Comparison of ENCODE assay signal across 22 mouse cellular contexts in genomic region chr12:83483653-83484052, GRCm38 (mm10). TPM values are rescaled to one million over a fixed set of nuclear protein-coding genes. Genes with fewer than 3 reads are reported as not detected.
DNase-seq lines count a peak whose midpoint lies in the region; ATAC-seq and TF ChIP-seq lines count a peak whose summit lies in the region.
"Had no signal": no experiment of that assay in that cellular context is flagged by ENCODE, and none has a peak within 500 bp of the region (broad histone marks: within the 10 kb centered on the region; RNA-seq: fewer than 3 reads in every experiment).

No protein-coding gene starts in this region.

- DNase-seq in heart, postnatal 4 days, result peak; percentile 33
- DNase-seq: adrenal gland, postnatal 25 days; cerebellum, adult 8-10 months; cerebellum, postnatal 36 days; embryo, embryonic 11 days; gastrocnemius, postnatal 36 days; kidney, adult 2 months; kidney, postnatal 10 days; lung, adult 18-20 months; lung, postnatal 14 days; retina, postnatal 1 day; right cerebral cortex, postnatal 25 days; thymus, postnatal 14 days had no signal

- no peaks in the 10 kb centered on the region for H3K9me3 ChIP-seq in intestine, postnatal 0 days (ENCODE audit: control insufficient read depth)
- no peaks in the 10 kb centered on the region for H3K9me3 ChIP-seq in intestine, embryonic 16.5 days (ENCODE audit: control insufficient read depth, low read length)
- H3K9me3 ChIP-seq in heart, embryonic 11.5 days (replicated peaks; ENCODE audit: control insufficient read depth, low read length), result no peaks in the 10 kb centered on the region
- H3K9me3 ChIP-seq in heart, embryonic 13.5 days, result 0 out of 2 replicates have a peak, but pooled peaks cover 4% of the 10 kb centered on the region
- H3K9me3 ChIP-seq in kidney, embryonic 14.5 days (ENCODE audit: control insufficient read depth, low read length), result no peaks in the 10 kb centered on the region
- H3K9me3 ChIP-seq in neural tube, embryonic 15.5 days (replicated peaks), result no peaks in the 10 kb centered on the region
- H3K9me3 ChIP-seq: forebrain, embryonic 13.5 days; neural tube, embryonic 12.5 days had no signal

- H3K36me3 ChIP-seq in intestine, postnatal 0 days (ENCODE audit: control insufficient read depth, insufficient read depth), result no peaks in the 10 kb centered on the region
- H3K36me3 ChIP-seq in intestine, embryonic 16.5 days (ENCODE audit: control insufficient read depth, insufficient read depth, low read length), result no peaks in the 10 kb centered on the region
- H3K36me3 ChIP-seq in heart, embryonic 11.5 days (ENCODE audit: control insufficient read depth, insufficient read depth, low read length), result no peaks in the 10 kb centered on the region
- 0 out of 2 replicates have a peak, but pooled peaks cover 3% of the 10 kb centered on the region for H3K36me3 ChIP-seq in heart, embryonic 13.5 days
- no peaks in the 10 kb centered on the region for H3K36me3 ChIP-seq in kidney, embryonic 14.5 days (ENCODE audit: control insufficient read depth, insufficient read depth, low read length)
- no peaks in the 10 kb centered on the region for H3K36me3 ChIP-seq in neural tube, embryonic 15.5 days
- H3K36me3 ChIP-seq: neural tube, embryonic 12.5 days had no signal

- no peaks in the 10 kb centered on the region for H3K4me1 ChIP-seq in intestine, postnatal 0 days (replicated peaks; ENCODE audit: control insufficient read depth, insufficient read depth, low read length)
- H3K4me1 ChIP-seq in intestine, embryonic 16.5 days (ENCODE audit: control insufficient read depth, insufficient read depth, low read length), result peaks cover 11% of the 10 kb centered on the region
- H3K4me1 ChIP-seq in heart, embryonic 11.5 days (ENCODE audit: control insufficient read depth, insufficient read depth, low read length), result peaks cover 19% of the 10 kb centered on the region
- peaks cover 49% of the 10 kb centered on the region for H3K4me1 ChIP-seq in heart, embryonic 13.5 days
- peaks cover 18% of the 10 kb centered on the region; the same call in 1 of the 2 replicates for H3K4me1 ChIP-seq in kidney, embryonic 14.5 days (ENCODE audit: control insufficient read depth, insufficient read depth, low read length)
- peaks cover 24% of the 10 kb centered on the region for H3K4me1 ChIP-seq in neural tube, embryonic 15.5 days

- 52% methylated on average over 5 of the region's 5 CpGs for WGBS in intestine, postnatal 0 days
- WGBS in intestine, embryonic 16.5 days, result 43% methylated on average over 5 of the region's 5 CpGs
- WGBS in heart, embryonic 11.5 days (ENCODE audit: insufficient replicate concordance), result 26% methylated on average over 5 of the region's 5 CpGs
- 24% methylated on average over 5 of the region's 5 CpGs for whole genome bisulfite sequencing in heart, embryonic 13.5 days
- 64% methylated on average over 5 of the region's 5 CpGs for WGBS in kidney, embryonic 14.5 days
- WGBS in neural tube, embryonic 15.5 days, result 71% methylated on average over 5 of the region's 5 CpGs

- no peak overlapping the region for H3K4me3 ChIP-seq in intestine, postnatal 0 days (ENCODE audit: low read depth, low read length)
- no peak overlapping the region for H3K4me3 ChIP-seq in intestine, embryonic 16.5 days (ENCODE audit: low read length)
- H3K4me3 ChIP-seq in heart, embryonic 11.5 days (ENCODE audit: low read depth, low read length), result 0 out of 2 replicates have a peak overlapping the region, but pooled peaks have one; percentile 3
- peak overlapping the region; percentile 23 for H3K4me3 ChIP-seq in heart, embryonic 13.5 days
- H3K4me3 ChIP-seq in kidney, embryonic 14.5 days (ENCODE audit: low read length), result no peak overlapping the region
- no peak overlapping the region for H3K4me3 ChIP-seq in neural tube, embryonic 15.5 days (replicated peaks)
- H3K4me3 ChIP-seq: neural tube, embryonic 12.5 days had no signal

- no peak overlapping the region for H3K9ac ChIP-seq in intestine, postnatal 0 days (ENCODE audit: low read depth, low read length)
- H3K9ac ChIP-seq in intestine, embryonic 16.5 days (ENCODE audit: low read depth, low read length), result no peak overlapping the region
- peak overlapping the region; percentile 46; the same call in 1 of the 2 replicates for H3K9ac ChIP-seq in heart, embryonic 11.5 days (ENCODE audit: low read depth, low read length)
- 0 out of 2 replicates have a peak overlapping the region, but pooled peaks have one; percentile 28 for H3K9ac ChIP-seq in heart, embryonic 13.5 days
- no peak overlapping the region for H3K9ac ChIP-seq in kidney, embryonic 14.5 days (ENCODE audit: low read depth, low read length)
- H3K9ac ChIP-seq in neural tube, embryonic 15.5 days (replicated peaks), result no peak overlapping the region
- H3K9ac ChIP-seq: forebrain, embryonic 13.5 days; neural tube, embryonic 12.5 days had no signal

- H3K27me3 ChIP-seq in intestine, postnatal 0 days (replicated peaks; ENCODE audit: control insufficient read depth, insufficient read depth, low read length), result no peaks in the 10 kb centered on the region; the same call in 1 of the 2 replicates
- no peaks in the 10 kb centered on the region for H3K27me3 ChIP-seq in intestine, embryonic 16.5 days (replicated peaks; ENCODE audit: control insufficient read depth, insufficient read depth, low read length)
- no peaks in the 10 kb centered on the region for H3K27me3 ChIP-seq in heart, embryonic 11.5 days (ENCODE audit: control insufficient read depth, insufficient read depth, low read length)
- peaks cover 6% of the 10 kb centered on the region; the same call in 1 of the 2 replicates for H3K27me3 ChIP-seq in heart, embryonic 13.5 days (replicated peaks)
- H3K27me3 ChIP-seq in kidney, embryonic 14.5 days (ENCODE audit: control insufficient read depth, insufficient read depth, low read length), result no peaks in the 10 kb centered on the region
- H3K27me3 ChIP-seq in neural tube, embryonic 15.5 days (replicated peaks), result no peaks in the 10 kb centered on the region
- H3K27me3 ChIP-seq: neural tube, embryonic 12.5 days had no signal

- TF ChIP-seq CTCF in intestine, postnatal 0 days (IDR thresholded peaks at IDR 0.05; ENCODE audit: low read depth), result 0 out of 2 replicates have a peak, but pooled peaks have one; percentile 2

- H3K27ac ChIP-seq in intestine, postnatal 0 days (ENCODE audit: low read depth, low read length), result no peak overlapping the region
- H3K27ac ChIP-seq in intestine, embryonic 16.5 days (ENCODE audit: low read length), result no peak overlapping the region
- H3K27ac ChIP-seq in heart, embryonic 11.5 days (ENCODE audit: low read depth, low read length), result peak overlapping the region; percentile 89
- H3K27ac ChIP-seq in heart, embryonic 13.5 days (replicated peaks), result peak overlapping the region; percentile 93
- H3K27ac ChIP-seq in kidney, embryonic 14.5 days (ENCODE audit: low read depth, low read length), result no peak overlapping the region
- H3K27ac ChIP-seq in neural tube, embryonic 15.5 days (replicated peaks), result no peak overlapping the region
- H3K27ac ChIP-seq: forebrain, embryonic 13.5 days; neural tube, embryonic 12.5 days had no signal

- H3K4me2 ChIP-seq in intestine, postnatal 0 days (replicated peaks; ENCODE audit: low read depth), result no peak overlapping the region
- no peak overlapping the region for H3K4me2 ChIP-seq in intestine, embryonic 16.5 days (ENCODE audit: low read depth, low read length)
- peak overlapping the region; percentile 82 for H3K4me2 ChIP-seq in heart, embryonic 11.5 days
- peak overlapping the region; percentile 97 for H3K4me2 ChIP-seq in heart, embryonic 13.5 days
- H3K4me2 ChIP-seq in kidney, embryonic 14.5 days (replicated peaks; ENCODE audit: low read depth, low read length), result no peak overlapping the region
- H3K4me2 ChIP-seq in neural tube, embryonic 15.5 days, result no peak overlapping the region
- H3K4me2 ChIP-seq: midbrain, embryonic 11.5 days had no signal

- ATAC-seq in intestine, postnatal 0 days, result no peak
- ATAC-seq in intestine, embryonic 16.5 days, result no peak
- no peak for ATAC-seq in heart, embryonic 11.5 days (replicated peaks; ENCODE audit: insufficient number of reproducible peaks, low FRiP score, low TSS enrichment)
- ATAC-seq in heart, embryonic 13.5 days (ENCODE audit: extremely low read depth, insufficient number of reproducible peaks, low FRiP score, low TSS enrichment), result no peak
- ATAC-seq in kidney, embryonic 14.5 days (ENCODE audit: low FRiP score, low TSS enrichment), result no peak
- no peak for ATAC-seq in neural tube, embryonic 15.5 days (ENCODE audit: low FRiP score)
- ATAC-seq: forebrain, embryonic 13.5 days had no signal

RNA-seq across cellular contexts. Expression of gene Dpf3, which starts 3.9 kb away (rescaled TPM):
- polyA plus RNA-seq in intestine, postnatal 0 days (2015; fragmentation: Nextera tagmentation; extraction: Ambion mirVana), result 5.1 and 5.9 TPM in 2 replicates
- polyA plus RNA-seq in intestine, embryonic 16.5 days (2015; fragmentation: Nextera tagmentation; extraction: Ambion mirVana), result 7.4 and 8.0 TPM in 2 replicates
- 29.7 TPM in 2 replicates for polyA plus RNA-seq in heart, embryonic 11.5 days (2014; fragmentation: Nextera tagmentation; extraction: Ambion mirVana)
- 18.8 and 23.1 TPM in 2 replicates for polyA plus RNA-seq in heart, embryonic 13.5 days (2015; fragmentation: Nextera tagmentation; extraction: Ambion mirVana)
- total RNA-seq in heart, postnatal 4 days (2021), result 10 to 100 TPM; 19.6 to 20.2 TPM
- polyA plus RNA-seq in kidney, embryonic 14.5 days (2014; fragmentation: Nextera tagmentation; extraction: Ambion mirVana), result 14.5 and 15.5 TPM in 2 replicates
- 14.0 and 15.5 TPM in 2 replicates for polyA plus RNA-seq in neural tube, embryonic 15.5 days (2015; fragmentation: Nextera tagmentation; extraction: Ambion mirVana)

RNA-seq across cellular contexts. Expression of gene Dcaf4, which starts 36.6 kb away (rescaled TPM):
- polyA plus RNA-seq in intestine, postnatal 0 days (2015; fragmentation: Nextera tagmentation; extraction: Ambion mirVana), result 7.3 and 7.4 TPM in 2 replicates
- polyA plus RNA-seq in intestine, embryonic 16.5 days (2015; fragmentation: Nextera tagmentation; extraction: Ambion mirVana), result 24.6 and 29.5 TPM in 2 replicates
- 23.8 and 24.1 TPM in 2 replicates for polyA plus RNA-seq in heart, embryonic 11.5 days (2014; fragmentation: Nextera tagmentation; extraction: Ambion mirVana)
- polyA plus RNA-seq in heart, embryonic 13.5 days (2015; fragmentation: Nextera tagmentation; extraction: Ambion mirVana), result 23.3 TPM in 2 replicates
- 10 to 100 TPM; 15.9 to 16.6 TPM for total RNA-seq in heart, postnatal 4 days (2021)
- polyA plus RNA-seq in kidney, embryonic 14.5 days (2014; fragmentation: Nextera tagmentation; extraction: Ambion mirVana), result 27.4 and 28.1 TPM in 2 replicates
- 45.8 and 46.1 TPM in 2 replicates for polyA plus RNA-seq in neural tube, embryonic 15.5 days (2015; fragmentation: Nextera tagmentation; extraction: Ambion mirVana)

Comparison
In these comparisons a context has a peak if more than half of its experiments do, and no peak if none do; other contexts are left out.
1. H3K27ac ChIP-seq: peak in heart, embryonic 11.5 days (single experiment) and heart, embryonic 13.5 days (single experiment); none in intestine, postnatal 0 days (single experiment), intestine, embryonic 16.5 days (single experiment), kidney, embryonic 14.5 days (single experiment) and neural tube, embryonic 15.5 days (single experiment).
2. H3K4me2 ChIP-seq: peak in heart, embryonic 11.5 days (single experiment) and heart, embryonic 13.5 days (single experiment); none in intestine, postnatal 0 days (single experiment), intestine, embryonic 16.5 days (single experiment), kidney, embryonic 14.5 days (single experiment) and neural tube, embryonic 15.5 days (single experiment).
3. H3K4me3 ChIP-seq: peak in heart, embryonic 11.5 days (single experiment) and heart, embryonic 13.5 days (single experiment); none in intestine, postnatal 0 days (single experiment), intestine, embryonic 16.5 days (single experiment), kidney, embryonic 14.5 days (single experiment) and neural tube, embryonic 15.5 days (single experiment).
4. H3K9ac ChIP-seq: peak in heart, embryonic 11.5 days (single experiment) and heart, embryonic 13.5 days (single experiment); none in intestine, postnatal 0 days (single experiment), intestine, embryonic 16.5 days (single experiment), kidney, embryonic 14.5 days (single experiment) and neural tube, embryonic 15.5 days (single experiment).